In the genomic region with DNA sequence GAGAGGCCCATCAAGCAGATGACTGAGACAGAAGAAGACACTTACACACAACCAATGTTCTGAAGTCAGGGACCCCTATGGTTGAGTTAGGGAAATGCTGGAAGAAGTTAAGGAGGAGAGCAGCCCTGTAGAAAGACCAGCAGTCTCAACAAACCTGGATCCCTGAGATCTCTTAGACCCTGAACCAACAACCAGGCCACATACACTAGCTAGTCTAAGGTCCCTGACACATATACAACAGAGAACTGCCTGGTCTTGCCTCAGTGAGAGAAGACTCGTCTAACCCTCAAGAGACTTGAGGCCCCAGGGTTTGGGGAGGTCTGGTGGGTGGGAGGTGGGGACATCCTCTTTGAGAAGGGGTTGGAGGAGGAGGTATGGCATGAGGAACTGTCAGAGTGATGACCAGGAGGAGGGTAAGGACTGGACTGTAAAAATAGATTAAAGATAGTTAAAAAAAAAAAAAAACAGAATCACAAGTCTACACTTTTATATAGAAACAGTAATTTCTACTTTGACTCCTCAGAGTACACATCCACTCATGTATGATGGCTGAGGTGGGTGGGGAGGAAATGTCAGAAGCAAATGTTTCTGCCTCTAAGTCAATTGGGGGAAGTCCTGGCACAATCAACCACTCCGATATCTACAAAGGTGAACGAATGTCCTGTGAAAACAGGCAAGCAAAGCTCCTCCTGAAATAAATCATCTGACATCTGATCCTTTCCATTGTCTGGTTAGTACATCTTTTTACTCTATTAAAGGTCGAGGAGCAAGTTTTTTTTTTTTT, we compare ENCODE assay signal across 38 mouse cellular contexts. TPM values are rescaled to one million over a fixed set of nuclear protein-coding genes. Genes with fewer than 3 reads are reported as not detected.
DNase-seq lines count a peak whose midpoint lies in the region; TF ChIP-seq lines count a peak whose summit lies in the region.
"Had no signal": no experiment of that assay in that cellular context is flagged by ENCODE, and none has a peak within 500 bp of the region (broad histone marks: within the 10 kb centered on the region; RNA-seq: fewer than 3 reads in every experiment).

No protein-coding gene starts in this region.

- peak; percentile 63 to 76 for DNase-seq in spleen, adult 2 months (ENCODE audit: low read depth in 1 of 2, low spot score in 2 of 2)
- DNase-seq in spleen, adult 18-20 months: no peak
- DNase-seq in CD4-positive, CD25-positive, alpha-beta regulatory T cell, adult 2 months (ENCODE audit: low read depth, low spot score): peak; percentile 83
- DNase-seq in adrenal gland, postnatal 25 days: no peak
- no peak for DNase-seq in adrenal gland, adult 8-10 months
- DNase-seq in layer of hippocampus, postnatal 14 days (ENCODE audit: low spot score in 2 of 2): no peak
- DNase-seq: cerebellum, adult 11-12 months; cerebellum, postnatal 10 days; kidney, adult 9 months; kidney, postnatal 10 days; lung, postnatal 4 days; retina, postnatal 1 day; right cerebral cortex, postnatal 14 days; thymus, postnatal 14 days had no signal

- 24% methylated on average over 4 of the region's 4 CpGs for WGBS in spleen, adult 2 months
- 55% methylated on average over 4 of the region's 4 CpGs for WGBS in bone marrow, adult 2 months
- 62% methylated on average over 4 of the region's 4 CpGs for WGBS in small intestine, adult 2 months

- no peak for TF ChIP-seq CTCF in spleen, adult 2 months (IDR thresholded peaks at IDR 0.05; ENCODE audit: extremely low read depth, insufficient read depth, insufficient read length, insufficient replicate concordance)
- no peak for TF ChIP-seq CTCF in bone marrow, adult 2 months (IDR thresholded peaks at IDR 0.05; ENCODE audit: control insufficient read depth, insufficient read depth, low read length)
- TF ChIP-seq CTCF in small intestine, adult 2 months (IDR thresholded peaks at IDR 0.05; ENCODE audit: extremely low read depth, insufficient read length, insufficient replicate concordance, low read depth, low read length): no peak

- H3K27me3 ChIP-seq in spleen, adult 2 months (ENCODE audit: control insufficient read depth, insufficient read depth, low read length): no peaks in the 10 kb centered on the region
- no peaks in the 10 kb centered on the region for H3K27me3 ChIP-seq in small intestine, adult 2 months (ENCODE audit: control insufficient read depth, insufficient read depth, low read length)
- H3K27me3 ChIP-seq: embryonic facial prominence, embryonic 13.5 days; heart, embryonic 15.5 days; limb, embryonic 12.5 days; megakaryocyte, embryonic 14.5 days; midbrain, embryonic 12.5 days; stomach, embryonic 15.5 days had no signal

- TF ChIP-seq POLR2A in spleen, adult 2 months (IDR thresholded peaks at IDR 0.05; ENCODE audit: low read depth, low read length): peak; percentile 36; the same call in 1 of the 2 replicates
- TF ChIP-seq POLR2A in bone marrow, adult 2 months (IDR thresholded peaks at IDR 0.05; ENCODE audit: borderline replicate concordance, control insufficient read depth, low read depth, low read length): no peak
- TF ChIP-seq POLR2A in small intestine, adult 2 months (IDR thresholded peaks at IDR 0.05; ENCODE audit: low read depth, low read length): no peak

- no peaks in the 10 kb centered on the region for H3K36me3 ChIP-seq in spleen, adult 2 months (ENCODE audit: control insufficient read depth, insufficient read depth, low read length)
- no peaks in the 10 kb centered on the region for H3K36me3 ChIP-seq in small intestine, adult 2 months (ENCODE audit: control insufficient read depth, insufficient read depth, low read length)
- H3K36me3 ChIP-seq: embryonic facial prominence, embryonic 13.5 days; forebrain, embryonic 10.5 days; heart, embryonic 15.5 days; limb, embryonic 12.5 days; midbrain, embryonic 12.5 days; stomach, embryonic 15.5 days had no signal

- peaks cover 24% of the 10 kb centered on the region for H3K4me1 ChIP-seq in spleen, adult 2 months (ENCODE audit: control insufficient read depth, insufficient read depth, insufficient read length)
- H3K4me1 ChIP-seq in bone marrow, adult 2 months (ENCODE audit: control insufficient read depth, insufficient read depth, low read length): no peaks in the 10 kb centered on the region; the same call in 1 of the 2 replicates
- H3K4me1 ChIP-seq in small intestine, adult 2 months (ENCODE audit: control insufficient read depth, insufficient read depth, insufficient read length, low read length): no peaks in the 10 kb centered on the region
- H3K4me1 ChIP-seq: embryonic facial prominence, embryonic 13.5 days; forebrain, embryonic 10.5 days; heart, embryonic 15.5 days; limb, embryonic 12.5 days; megakaryocyte, embryonic 14.5 days; midbrain, embryonic 12.5 days; stomach, embryonic 15.5 days had no signal

- H3K4me3 ChIP-seq in spleen, adult 2 months (ENCODE audit: extremely low read depth, insufficient read depth, insufficient read length): peak overlapping the region; percentile 10; the same call in 1 of the 2 replicates
- no peak overlapping the region for H3K4me3 ChIP-seq in bone marrow, adult 2 months (replicated peaks; ENCODE audit: control insufficient read depth, low read depth, low read length)
- H3K4me3 ChIP-seq in small intestine, adult 2 months (ENCODE audit: low read depth, low read length): no peak overlapping the region
- H3K4me3 ChIP-seq: embryonic facial prominence, embryonic 13.5 days; forebrain, embryonic 10.5 days; heart, embryonic 15.5 days; left cerebral cortex, adult 2 months; limb, embryonic 12.5 days; megakaryocyte, embryonic 14.5 days; midbrain, embryonic 12.5 days; stomach, embryonic 15.5 days had no signal

- H3K27ac ChIP-seq in spleen, adult 2 months (ENCODE audit: insufficient read depth, low read length): peak overlapping the region; percentile 92
- peak overlapping the region; percentile 48 for H3K27ac ChIP-seq in bone marrow, adult 2 months (ENCODE audit: control insufficient read depth, insufficient read depth, low read depth, low read length, poor library complexity)
- peak overlapping the region; percentile 16; the same call in 1 of the 2 replicates for H3K27ac ChIP-seq in small intestine, adult 2 months (ENCODE audit: insufficient read depth, low read depth, low read length)
- H3K27ac ChIP-seq: embryonic facial prominence, embryonic 13.5 days; forebrain, embryonic 10.5 days; heart, embryonic 15.5 days; left cerebral cortex, adult 2 months; limb, embryonic 12.5 days; midbrain, embryonic 12.5 days; stomach, embryonic 15.5 days had no signal

RNA-seq across cellular contexts. Expression of a gene that starts 5.9 kb away (rescaled TPM):
- polyA plus RNA-seq in spleen, adult 2 months (2012; rRNA removed): 35.9 and 38.1 TPM in 2 replicates
- 2.4 and 11.9 TPM in 2 replicates for polyA plus RNA-seq in bone marrow, adult 2 months (2011; ENCODE audit: insufficient read depth, insufficient read length, low replicate concordance, missing spikeins)
- polyA plus RNA-seq in small intestine, adult 2 months (2012; rRNA removed): 0.28 and 0.82 TPM in 2 replicates
- total RNA-seq in adrenal gland, postnatal 25 days (2021): 0.33 and 0.76 TPM in 2 replicates
- total RNA-seq in adrenal gland, adult 8-10 months (2022): under 1 TPM; 0.22 to 0.89 (median 0.35) TPM
- under 1 TPM in 1 of 2 experiments, not detected in 1; 0.55 TPM for total RNA-seq in layer of hippocampus, postnatal 14 days (2021)
- total RNA-seq: gastrocnemius, adult 8-10 months; heart, postnatal 25 days; MEL had no signal
- polyA plus RNA-seq: embryonic facial prominence, embryonic 13.5 days; forebrain, embryonic 10.5 days; forebrain, embryonic 16.5 days; heart, embryonic 15.5 days; hindbrain, embryonic 11.5 days; hindbrain, embryonic 16.5 days; intestine, embryonic 16.5 days; limb, embryonic 12.5 days; lung, embryonic 16.5 days; midbrain, embryonic 12.5 days; neural tube, embryonic 14.5 days; Patski; stomach, embryonic 15.5 days had no signal

RNA-seq across cellular contexts. Expression of a gene that starts 22.4 kb away (rescaled TPM):
- 8.9 and 12.2 TPM in 2 replicates for polyA plus RNA-seq in spleen, adult 2 months (2012; rRNA removed)
- polyA plus RNA-seq in bone marrow, adult 2 months (2011; ENCODE audit: insufficient read depth, insufficient read length, low replicate concordance, missing spikeins): 9.2 and 36.3 TPM in 2 replicates
- polyA plus RNA-seq in small intestine, adult 2 months (2012; rRNA removed): 1.1 and 1.6 TPM in 2 replicates
- total RNA-seq in adrenal gland, postnatal 25 days (2021): 4.0 and 4.5 TPM in 2 replicates
- 10 to 100 TPM; 10.3 to 18.6 (median 17.5) TPM for total RNA-seq in adrenal gland, adult 8-10 months (2022)
- 1 to 10 TPM; 1.9 to 2.0 TPM for total RNA-seq in layer of hippocampus, postnatal 14 days (2021)
- total RNA-seq: MEL had no signal
- polyA plus RNA-seq: Patski had no signal

RNA-seq across cellular contexts. Expression of a gene that starts 24.7 kb away (rescaled TPM):
- polyA plus RNA-seq in spleen, adult 2 months (2012; rRNA removed): 27.9 and 34.8 TPM in 2 replicates
- polyA plus RNA-seq in bone marrow, adult 2 months (2011; ENCODE audit: insufficient read depth, insufficient read length, low replicate concordance, missing spikeins): 6.0 and 15.7 TPM in 2 replicates
- polyA plus RNA-seq in small intestine, adult 2 months (2012; rRNA removed): 1.2 and 1.3 TPM in 2 replicates
- total RNA-seq in adrenal gland, postnatal 25 days (2021): 2.4 and 5.6 TPM in 2 replicates
- 10 to 100 TPM in 2 of 4 experiments, 1 to 10 TPM in 2; 6.8 to 11.0 (median 9.6) TPM for total RNA-seq in adrenal gland, adult 8-10 months (2022)
- 1 to 10 TPM; 2.4 to 2.5 TPM for total RNA-seq in layer of hippocampus, postnatal 14 days (2021)
- total RNA-seq: MEL had no signal
- polyA plus RNA-seq: Patski had no signal

RNA-seq across cellular contexts. Expression of a gene that starts 45.0 kb away (rescaled TPM):
- polyA plus RNA-seq in spleen, adult 2 months (2012; rRNA removed): 8.6 and 10.2 TPM in 2 replicates
- 2.0 and 2.8 TPM in 2 replicates for polyA plus RNA-seq in bone marrow, adult 2 months (2011; ENCODE audit: insufficient read depth, insufficient read length, low replicate concordance, missing spikeins)
- polyA plus RNA-seq in small intestine, adult 2 months (2012; rRNA removed): 5.5 and 6.6 TPM in 2 replicates
- 0.61 and 1.0 TPM in 2 replicates for total RNA-seq in adrenal gland, postnatal 25 days (2021)
- total RNA-seq in adrenal gland, adult 8-10 months (2022): 1 to 10 TPM; 1.8 to 3.3 (median 2.3) TPM
- total RNA-seq in layer of hippocampus, postnatal 14 days (2021): not detected
- total RNA-seq: common myeloid progenitor, adult 5-6 weeks; layer of hippocampus, adult 18-20 months; layer of hippocampus, postnatal 10 days; left cerebral cortex, adult 2 months; left cerebral cortex, postnatal 25 days; MEL had no signal
- polyA plus RNA-seq: forebrain, embryonic 16.5 days; hindbrain, embryonic 16.5 days; midbrain, embryonic 12.5 days had no signal

RNA-seq across cellular contexts. Expression of a gene that starts 48.2 kb away (rescaled TPM):
- 44.9 and 62.0 TPM in 2 replicates for polyA plus RNA-seq in spleen, adult 2 months (2012; rRNA removed)
- 2.3 and 9.6 TPM in 2 replicates for polyA plus RNA-seq in bone marrow, adult 2 months (2011; ENCODE audit: insufficient read depth, insufficient read length, low replicate concordance, missing spikeins)
- 0.60 and 0.63 TPM in 2 replicates for polyA plus RNA-seq in small intestine, adult 2 months (2012; rRNA removed)
- 0.94 TPM in 1 of 2 replicates, not detected in the other for total RNA-seq in adrenal gland, postnatal 25 days (2021)
- total RNA-seq in adrenal gland, adult 8-10 months (2022): 1 to 10 TPM in 3 of 4 experiments, under 1 TPM in 1; 0.66 to 3.0 (median 1.5) TPM
- total RNA-seq in layer of hippocampus, postnatal 14 days (2021): not detected
- total RNA-seq: gastrocnemius, adult 8-10 months; layer of hippocampus, adult 18-20 months; layer of hippocampus, postnatal 10 days; MEL had no signal
- polyA plus RNA-seq: forebrain, embryonic 10.5 days; forebrain, embryonic 16.5 days; hindbrain, embryonic 11.5 days; hindbrain, embryonic 16.5 days; limb, embryonic 12.5 days; midbrain, embryonic 12.5 days; neural tube, embryonic 14.5 days had no signal

Comparison
In these comparisons a context has a peak if more than half of its experiments do, and no peak if none do; other contexts are left out.
1. DNase-seq: peak in spleen, adult 2 months (2 of 2) and CD4-positive, CD25-positive, alpha-beta regulatory T cell, adult 2 months (single experiment); none in spleen, adult 18-20 months (0 of 2), adrenal gland, postnatal 25 days (single experiment), adrenal gland, adult 8-10 months (single experiment) and layer of hippocampus, postnatal 14 days (0 of 2).
2. H3K27ac ChIP-seq: peak in every context shown above with its lines; median percentile 92 in spleen, adult 2 months; 48 in bone marrow, adult 2 months; 16 in small intestine, adult 2 months.